Mouse (Mus musculus): ENCODE measurements around the gene Prps1l3. TPM values are rescaled to one million over a fixed set of nuclear protein-coding genes. Genes with fewer than 3 reads are reported as not detected.

Prps1l3 gene
- polyA plus RNA-seq (2014; fragmentation: Nextera tagmentation; extraction: Ambion mirVana), result 30.0 and 31.0 TPM in 2 replicates

- peak within 1 kb of the TSS; percentile 69 for H3K4me2 ChIP-seq (replicated peaks)
- H3K4me3 ChIP-seq (replicated peaks; ENCODE audit: low read length), result peak within 1 kb of the TSS; percentile 86
- no peaks in the 10 kb centered on the region for H3K9me3 ChIP-seq (ENCODE audit: control insufficient read depth, low read length)
- peak within 1 kb of the TSS; percentile 83 for H3K27ac ChIP-seq
- peak within 1 kb of the TSS; percentile 76 for H3K9ac ChIP-seq
- H3K4me1 ChIP-seq (replicated peaks; ENCODE audit: control insufficient read depth, insufficient read depth, low read length), result peaks cover 10% of the 10 kb centered on the region
- DNase-seq (ENCODE audit: low spot score), result peak; percentile 94
- WGBS, result under 1% methylated on average over 58 of the region's 58 CpGs
- peak; percentile 99 for ATAC-seq (ENCODE audit: low FRiP score)
- H3K27me3 ChIP-seq (ENCODE audit: control insufficient read depth, insufficient read depth, low read length), result no peaks in the 10 kb centered on the region
- H3K36me3 ChIP-seq (replicated peaks; ENCODE audit: control insufficient read depth, insufficient read depth), result no peaks in the 10 kb centered on the region
These were observed at the start of gene Prps1l3, which contains the start of gene Mipol1 for GRCm38 (mm10) chr12:57230192-57230706. Prps1l3 (plus strand) TSS chr12:57230412. Mipol1 (plus strand) TSS chr12:57230427.

GRCm38 (mm10) chr12:57184401-57185147, 45.6 kb upstream of the Prps1l3 start:
- no peak overlapping the region for H3K27ac ChIP-seq
- no peaks in the 10 kb centered on the region for H3K9me3 ChIP-seq (ENCODE audit: control insufficient read depth, low read length)
- no peaks in the 10 kb centered on the region for H3K36me3 ChIP-seq (replicated peaks; ENCODE audit: control insufficient read depth, insufficient read depth)
- no peak overlapping the region for H3K9ac ChIP-seq
- no peak overlapping the region for H3K4me2 ChIP-seq (replicated peaks)
- WGBS, result 66% methylated on average over 2 of the region's 2 CpGs
- DNase-seq (ENCODE audit: low spot score) (peak; percentile 62), ATAC-seq (ENCODE audit: low FRiP score) (no peak)
- no peaks in the 10 kb centered on the region for H3K4me1 ChIP-seq (replicated peaks; ENCODE audit: control insufficient read depth, insufficient read depth, low read length)
- H3K4me3 ChIP-seq (replicated peaks; ENCODE audit: low read length), result no peak overlapping the region
- H3K27me3 ChIP-seq (ENCODE audit: control insufficient read depth, insufficient read depth, low read length), result no peaks in the 10 kb centered on the region

GRCm38 (mm10) chr12:57185475-57185874, 44.7 kb upstream of the Prps1l3 start:
- Histone ChIP-seq H3K4me1 (replicated peaks; ENCODE audit: control insufficient read depth, insufficient read depth, low read length) (no peaks in the 10 kb centered on the region), H3K9ac (no peak overlapping the region), H3K27me3 (ENCODE audit: control insufficient read depth, insufficient read depth, low read length) (no peaks in the 10 kb centered on the region), H3K9me3 (ENCODE audit: control insufficient read depth, low read length) (no peaks in the 10 kb centered on the region), H3K27ac (no peak overlapping the region), H3K36me3 (replicated peaks; ENCODE audit: control insufficient read depth, insufficient read depth) (no peaks in the 10 kb centered on the region), H3K4me3 (replicated peaks; ENCODE audit: low read length) (no peak overlapping the region), H3K4me2 (replicated peaks) (no peak overlapping the region)
- 0% methylated on average over 1 of the region's 1 CpGs for WGBS
- ATAC-seq (ENCODE audit: low FRiP score) (no peak), DNase-seq (ENCODE audit: low spot score) (no peak)

GRCm38 (mm10) chr12:57186126-57186525, 44.1 kb upstream of the Prps1l3 start:
- H3K4me3 ChIP-seq (replicated peaks; ENCODE audit: low read length), result no peak overlapping the region
- DNase-seq (ENCODE audit: low spot score), result no peak
- H3K27ac ChIP-seq, result no peak overlapping the region
- H3K9ac ChIP-seq, result no peak overlapping the region
- 84% methylated on average over 2 of the region's 2 CpGs for WGBS
- H3K27me3 ChIP-seq (ENCODE audit: control insufficient read depth, insufficient read depth, low read length), result no peaks in the 10 kb centered on the region
- H3K9me3 ChIP-seq (ENCODE audit: control insufficient read depth, low read length), result no peaks in the 10 kb centered on the region
- H3K4me2 ChIP-seq (replicated peaks), result no peak overlapping the region
- no peaks in the 10 kb centered on the region for H3K36me3 ChIP-seq (replicated peaks; ENCODE audit: control insufficient read depth, insufficient read depth)
- no peaks in the 10 kb centered on the region for H3K4me1 ChIP-seq (replicated peaks; ENCODE audit: control insufficient read depth, insufficient read depth, low read length)
- no peak for ATAC-seq (ENCODE audit: low FRiP score)

GRCm38 (mm10) chr12:57187032-57187431, 43.2 kb upstream of the Prps1l3 start:
- H3K4me3 ChIP-seq (replicated peaks; ENCODE audit: low read length), result no peak overlapping the region
- no peak for DNase-seq (ENCODE audit: low spot score)
- ATAC-seq (ENCODE audit: low FRiP score), result no peak
- no peaks in the 10 kb centered on the region for H3K36me3 ChIP-seq (replicated peaks; ENCODE audit: control insufficient read depth, insufficient read depth)
- H3K4me2 ChIP-seq (replicated peaks), result no peak overlapping the region
- no peak overlapping the region for H3K9ac ChIP-seq
- no peaks in the 10 kb centered on the region for H3K27me3 ChIP-seq (ENCODE audit: control insufficient read depth, insufficient read depth, low read length)
- 88% methylated on average over 4 of the region's 4 CpGs for WGBS
- H3K27ac ChIP-seq, result no peak overlapping the region
- H3K9me3 ChIP-seq (ENCODE audit: control insufficient read depth, low read length), result no peaks in the 10 kb centered on the region
- H3K4me1 ChIP-seq (replicated peaks; ENCODE audit: control insufficient read depth, insufficient read depth, low read length), result no peaks in the 10 kb centered on the region

GRCm38 (mm10) chr12:57194609-57195008, 35.6 kb upstream of the Prps1l3 start:
- Histone ChIP-seq H3K36me3 (replicated peaks; ENCODE audit: control insufficient read depth, insufficient read depth) (no peaks in the 10 kb centered on the region), H3K4me2 (replicated peaks) (no peak overlapping the region), H3K4me3 (replicated peaks; ENCODE audit: low read length) (no peak overlapping the region), H3K27ac (no peak overlapping the region), H3K4me1 (replicated peaks; ENCODE audit: control insufficient read depth, insufficient read depth, low read length) (0 out of 2 replicates have a peak, but pooled peaks cover 7% of the 10 kb centered on the region), H3K9me3 (ENCODE audit: control insufficient read depth, low read length) (no peaks in the 10 kb centered on the region), H3K9ac (no peak overlapping the region), H3K27me3 (ENCODE audit: control insufficient read depth, insufficient read depth, low read length) (peaks cover 23% of the 10 kb centered on the region)
- WGBS, result 27% methylated on average over 3 of the region's 3 CpGs
- DNase-seq (ENCODE audit: low spot score) (peak; percentile 45), ATAC-seq (ENCODE audit: low FRiP score) (no peak)

- no peaks in the 10 kb centered on the region for H3K36me3 ChIP-seq (replicated peaks; ENCODE audit: control insufficient read depth, insufficient read depth)
- ATAC-seq (ENCODE audit: low FRiP score) (no peak), DNase-seq (ENCODE audit: low spot score) (no peak)
- H3K27me3 ChIP-seq (ENCODE audit: control insufficient read depth, insufficient read depth, low read length), result peaks cover 23% of the 10 kb centered on the region
- WGBS, result 6% methylated on average over 8 of the region's 8 CpGs
- H3K9ac ChIP-seq, result no peak overlapping the region
- H3K27ac ChIP-seq, result no peak overlapping the region
- H3K4me2 ChIP-seq (replicated peaks), result peak overlapping the region; percentile 71
- H3K4me3 ChIP-seq (replicated peaks; ENCODE audit: low read length), result peak overlapping the region; percentile 42
- H3K9me3 ChIP-seq (ENCODE audit: control insufficient read depth, low read length), result no peaks in the 10 kb centered on the region
- 0 out of 2 replicates have a peak, but pooled peaks cover 7% of the 10 kb centered on the region for H3K4me1 ChIP-seq (replicated peaks; ENCODE audit: control insufficient read depth, insufficient read depth, low read length)
These were observed 34.0 kb upstream of the Prps1l3 start for GRCm38 (mm10) chr12:57196286-57196607.

GRCm38 (mm10) chr12:57196608-57197362, 33.4 kb upstream of the Prps1l3 start:
- peak overlapping the region; percentile 71 for H3K4me2 ChIP-seq (replicated peaks)
- 0 out of 2 replicates have a peak, but pooled peaks cover 7% of the 10 kb centered on the region for H3K4me1 ChIP-seq (replicated peaks; ENCODE audit: control insufficient read depth, insufficient read depth, low read length)
- H3K4me3 ChIP-seq (replicated peaks; ENCODE audit: low read length), result peak overlapping the region; percentile 42
- peak overlapping the region; percentile 41 for H3K9ac ChIP-seq
- no peaks in the 10 kb centered on the region for H3K9me3 ChIP-seq (ENCODE audit: control insufficient read depth, low read length)
- DNase-seq (ENCODE audit: low spot score) (no peak), ATAC-seq (ENCODE audit: low FRiP score) (peak; percentile 43)
- peaks cover 23% of the 10 kb centered on the region for H3K27me3 ChIP-seq (ENCODE audit: control insufficient read depth, insufficient read depth, low read length)
- under 1% methylated on average over 59 of the region's 59 CpGs for WGBS
- no peak overlapping the region for H3K27ac ChIP-seq
- H3K36me3 ChIP-seq (replicated peaks; ENCODE audit: control insufficient read depth, insufficient read depth), result no peaks in the 10 kb centered on the region

- H3K27ac ChIP-seq, result no peak within 1 kb of the TSS
- peaks cover 23% of the 10 kb centered on the region for H3K27me3 ChIP-seq (ENCODE audit: control insufficient read depth, insufficient read depth, low read length)
- H3K4me1 ChIP-seq (replicated peaks; ENCODE audit: control insufficient read depth, insufficient read depth, low read length), result 0 out of 2 replicates have a peak, but pooled peaks cover 7% of the 10 kb centered on the region
- peak within 1 kb of the TSS; percentile 42 for H3K4me3 ChIP-seq (replicated peaks; ENCODE audit: low read length)
- H3K36me3 ChIP-seq (replicated peaks; ENCODE audit: control insufficient read depth, insufficient read depth), result no peaks in the 10 kb centered on the region
- ATAC-seq (ENCODE audit: low FRiP score) (no peak), DNase-seq (ENCODE audit: low spot score) (no peak)
- peak within 1 kb of the TSS; percentile 41 for H3K9ac ChIP-seq
- H3K9me3 ChIP-seq (ENCODE audit: control insufficient read depth, low read length), result no peaks in the 10 kb centered on the region
- peak within 1 kb of the TSS; percentile 71 for H3K4me2 ChIP-seq (replicated peaks)
- WGBS, result 51% methylated on average over 10 of the region's 10 CpGs
These were observed 32.7 kb upstream of the Prps1l3 start, which contains the start of gene Slc25a21 for GRCm38 (mm10) chr12:57197363-57198026. Slc25a21 (minus strand) TSS chr12:57197472.
